Mouse (Mus musculus) gastrocnemius, postnatal 14 days (tissue): ENCODE measurements around the gene Slit3. TPM values are rescaled to one million over a fixed set of nuclear protein-coding genes. Genes with fewer than 3 reads are reported as not detected.
A peak's percentile ranks its signal among the peaks of the same experiment; 100 is the strongest.

Source experiments
- DNase-seq: peaks from one replicate; pipeline ENCODE4 v3.0.0; 2021; ENCODE audit warnings: mixed read lengths
- intact Hi-C: fragments of 180-260 bp; cut with DNase I; formaldehyde crosslinking; loops from one replicate; pipeline ENCODE4 v1.15.1; 2025; ENCODE audit warnings: low total_unique reads
- total RNA-seq, 2 experiments: library from RNA; stranded (reverse); gene quantifications; 2 replicates each; pipeline ENCODE4 v1.2.3; 2021

Gene Slit3
- total RNA-seq, 2 experiments from 2014 or later, result 11.0 to 12.1 TPM

DNA sequence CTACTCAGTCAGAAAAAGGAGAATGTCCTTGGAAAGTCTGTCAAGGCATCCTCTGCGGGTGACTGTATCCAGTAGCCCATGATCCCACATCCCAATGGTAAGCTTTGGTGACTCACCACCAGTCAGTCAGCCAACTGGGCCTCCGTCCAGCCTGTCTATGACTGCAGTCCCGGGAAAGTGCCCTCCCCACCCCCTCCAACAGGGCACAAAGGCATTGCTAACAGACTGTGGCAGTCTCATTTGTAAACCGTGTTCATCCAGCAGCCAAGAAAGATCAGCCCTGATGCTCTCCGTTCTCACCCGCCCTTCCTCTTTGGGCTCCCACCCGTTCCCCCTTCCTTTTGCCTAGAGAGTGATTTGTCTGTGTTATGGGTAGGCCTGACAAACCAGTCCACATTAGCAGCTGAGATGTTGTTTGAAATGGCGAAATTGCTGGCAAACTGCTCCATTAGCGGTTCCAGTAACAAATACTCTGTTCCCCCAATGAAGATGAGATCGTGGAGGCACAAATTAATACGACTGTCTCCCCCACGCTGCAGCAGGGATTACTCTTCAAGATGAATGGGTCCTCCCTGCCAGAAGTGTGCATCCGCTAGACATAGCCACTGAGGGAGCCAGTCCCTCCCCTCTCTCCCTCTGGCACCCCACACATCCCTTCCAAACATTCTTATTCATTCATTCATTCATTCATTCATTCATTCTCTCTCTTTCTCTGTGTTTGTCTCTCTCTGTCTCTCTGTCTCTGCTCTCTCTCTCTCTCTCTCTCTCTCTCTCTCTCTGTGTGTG lies 466.3 kb downstream of the Slit3 start:
- peak; percentile 72 for DNase-seq
- intact Hi-C loops, result no loop called here

DNA sequence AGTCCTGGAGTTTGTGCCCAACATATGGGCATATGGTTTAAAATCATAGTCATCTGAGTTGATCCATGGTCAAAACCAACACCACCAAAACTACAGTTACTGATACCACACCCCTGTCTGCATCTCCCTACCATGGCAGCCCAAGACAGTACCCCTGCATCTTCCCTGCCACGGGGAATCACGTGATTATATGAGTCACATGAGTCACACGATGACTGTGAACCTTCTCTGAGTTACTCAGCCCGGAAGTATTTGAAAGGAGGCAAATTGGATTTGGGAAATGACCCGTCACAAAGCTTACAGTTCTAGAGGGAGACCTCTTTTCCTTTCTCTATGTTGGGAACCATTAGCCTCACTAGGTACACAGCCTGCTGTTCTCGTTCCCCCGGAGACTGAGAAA lies 468.9 kb downstream of the Slit3 start:
- intact Hi-C loops, result no loop called here

DNA sequence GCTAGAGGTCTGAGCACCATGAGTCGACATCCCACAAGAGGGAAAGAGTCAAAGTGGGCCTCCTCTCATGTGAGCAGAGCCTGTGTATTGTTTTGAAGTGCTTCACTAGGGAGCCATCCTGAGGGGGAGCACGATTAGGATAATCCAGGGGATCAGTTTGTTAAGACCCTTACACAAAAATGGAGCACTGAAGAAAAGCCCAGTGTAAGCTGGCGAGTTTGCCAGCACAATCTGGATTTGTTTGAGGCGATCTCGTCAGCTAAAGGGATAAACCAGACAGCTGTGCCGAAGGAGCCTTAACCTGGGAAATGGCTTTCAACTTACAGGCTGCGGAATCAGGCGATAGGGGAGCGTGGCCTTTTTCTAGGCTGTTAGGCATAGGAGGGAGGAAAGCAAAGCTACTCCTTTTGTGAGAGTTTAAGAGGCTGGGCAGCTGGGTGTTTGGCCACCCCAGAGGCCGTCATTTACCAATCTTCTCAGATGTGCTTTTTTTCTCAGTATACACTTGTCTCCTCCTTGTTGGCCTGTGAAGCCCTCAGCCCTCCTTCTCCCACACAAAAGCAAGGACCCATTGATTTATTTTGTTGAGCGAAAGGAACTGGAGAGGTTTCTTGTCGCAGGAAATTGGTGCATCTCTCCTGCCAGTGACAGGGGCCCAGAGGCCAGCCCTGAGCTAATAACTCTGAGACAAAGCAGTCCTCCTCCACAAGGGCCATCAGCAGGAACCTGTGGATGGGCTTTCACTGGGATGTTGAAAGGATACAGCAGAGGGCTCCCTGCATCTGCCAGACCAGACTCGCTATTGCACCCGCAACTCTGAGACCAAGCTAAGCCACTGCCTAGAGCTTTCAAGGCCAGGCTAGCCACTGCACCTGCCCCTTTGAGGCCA lies 472.4 kb downstream of the Slit3 start:
- no peak for DNase-seq
- intact Hi-C loops, result no loop called here

More for the DNA sequence above, 468.9 kb downstream of the Slit3 start:
- DNase-seq, result no peak

DNA sequence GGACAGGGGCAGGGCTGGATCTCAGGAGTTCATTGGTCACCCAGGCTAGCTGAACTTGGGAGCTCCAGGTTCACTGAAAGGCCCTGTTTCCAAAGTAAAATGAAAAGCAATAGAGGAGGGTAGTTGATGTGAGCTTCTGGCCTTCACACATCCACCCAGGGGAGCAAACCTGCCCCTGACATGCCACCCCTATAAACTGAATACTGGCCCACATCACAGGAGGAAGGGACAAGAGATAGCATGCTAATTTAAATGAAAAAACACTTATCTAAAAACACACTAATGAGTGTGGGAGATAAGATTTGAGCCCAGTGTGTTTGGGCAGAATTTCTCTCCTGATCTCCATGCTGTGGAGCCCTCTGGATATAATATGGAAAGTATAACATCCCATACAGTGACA lies 475.0 kb downstream of the Slit3 start:
- no peak for DNase-seq
- intact Hi-C loops, result no loop called here

DNA sequence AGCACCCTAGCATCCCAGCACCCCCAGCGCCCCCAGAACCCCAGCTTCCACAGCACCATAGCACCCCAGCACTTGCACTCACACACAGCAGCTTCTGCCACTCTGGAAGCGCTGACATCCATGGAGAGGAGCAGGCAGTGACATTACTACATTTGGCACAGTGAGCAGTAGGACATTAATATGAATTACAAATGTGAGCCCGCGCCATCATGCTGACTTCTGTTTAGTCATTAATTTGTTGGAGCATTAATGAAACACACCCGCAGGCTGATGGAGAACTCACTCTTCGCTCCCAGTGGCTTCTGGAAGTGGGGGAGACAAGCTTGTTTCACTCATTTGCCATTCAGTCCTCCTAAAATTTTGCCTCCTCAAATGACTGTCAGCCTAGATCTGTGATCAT lies 476.9 kb downstream of the Slit3 start:
- DNase-seq, result no peak
- intact Hi-C loops, result no loop called here

DNA sequence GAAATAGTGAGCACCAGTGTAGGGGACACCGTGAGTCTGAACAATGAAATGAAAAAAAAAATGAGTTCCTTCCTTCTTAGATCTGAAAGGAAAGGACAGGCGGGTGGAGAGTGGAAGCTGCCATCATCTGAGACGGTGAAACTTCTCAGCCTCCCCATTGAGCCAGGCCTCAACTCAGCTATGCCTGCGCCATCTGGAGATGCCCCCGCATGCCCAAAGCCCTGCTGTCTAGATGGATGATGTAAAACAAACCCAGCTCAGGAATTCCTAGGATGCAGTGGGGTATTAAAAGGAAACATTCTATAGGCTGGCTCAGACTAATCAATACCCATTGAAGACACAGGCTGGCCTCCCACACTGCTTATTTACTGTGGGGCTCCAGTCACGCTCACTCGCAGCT lies 477.7 kb downstream of the Slit3 start:
- intact Hi-C loops, result no loop called here

DNA sequence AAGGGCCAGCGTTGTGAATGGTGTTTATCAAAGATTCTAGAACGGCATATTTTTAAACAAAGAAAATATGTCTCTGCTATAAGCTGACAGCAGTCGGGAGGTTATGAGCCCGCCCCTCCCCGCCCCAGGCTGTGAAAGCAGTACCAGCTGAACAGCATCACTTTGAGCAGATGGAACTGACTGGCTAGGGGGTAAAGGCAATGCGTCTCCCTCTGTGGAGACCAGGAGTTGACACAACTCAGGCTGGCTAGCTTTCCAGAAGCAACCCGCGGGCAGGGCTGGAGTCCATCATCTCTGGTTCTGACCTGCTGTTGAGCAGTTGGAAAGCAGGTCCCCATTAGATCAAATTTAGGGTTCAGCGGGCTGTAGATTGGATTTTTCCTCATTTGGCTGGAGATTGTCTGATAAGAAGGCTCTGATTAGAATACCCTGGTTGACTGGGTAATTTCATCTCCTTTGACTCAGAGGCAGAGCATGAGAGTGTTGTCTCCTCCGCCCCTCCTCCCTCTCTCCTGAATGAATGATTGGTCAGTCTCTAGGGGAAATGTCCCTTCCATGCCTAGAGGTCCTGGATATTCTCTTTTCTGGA lies 480.7 kb downstream of the Slit3 start:
- intact Hi-C loops, result no loop called here
- no peak for DNase-seq

More for the DNA sequence above, 477.7 kb downstream of the Slit3 start:
- no peak for DNase-seq

DNA sequence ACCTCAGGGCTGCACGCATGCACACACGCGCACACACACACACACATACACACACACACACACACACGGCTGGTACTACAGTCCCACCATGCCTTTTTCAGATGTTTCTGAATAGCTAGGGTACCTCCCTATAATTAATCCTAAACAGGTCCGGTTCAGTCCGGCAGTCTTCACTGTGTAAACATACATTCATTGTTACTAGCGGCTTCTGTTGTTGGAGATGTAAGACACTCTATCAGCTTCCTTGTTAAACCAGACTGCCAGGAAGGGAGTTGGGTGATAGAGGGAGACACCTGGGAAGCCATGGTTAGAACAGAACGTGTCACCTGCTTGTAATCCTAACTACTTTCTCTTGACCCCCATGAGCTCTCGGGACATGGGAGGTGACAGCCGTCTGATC lies 481.6 kb downstream of the Slit3 start:
- no peak for DNase-seq
- intact Hi-C loops, result no loop called here

DNA sequence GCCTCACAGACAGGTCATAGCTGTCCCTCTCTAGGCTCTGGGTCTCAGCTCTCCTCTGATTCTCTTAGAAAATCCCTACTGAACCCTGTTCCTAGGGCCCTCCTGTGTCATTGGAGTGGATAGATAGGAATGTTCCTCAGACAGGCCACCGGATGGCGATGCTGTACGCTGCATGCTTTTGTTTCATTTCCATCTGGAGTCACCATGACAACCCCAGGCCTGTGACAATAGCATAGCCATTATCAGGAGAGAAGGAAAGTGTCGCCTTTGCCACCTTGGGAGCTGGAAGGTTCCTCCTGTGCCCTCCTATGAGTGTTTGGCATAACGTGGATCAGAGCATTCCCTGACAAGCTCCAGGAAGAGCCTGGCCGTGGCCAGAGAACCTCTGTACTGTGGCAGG lies 482.9 kb downstream of the Slit3 start:
- no peak for DNase-seq
- intact Hi-C loops, result no loop called here

DNA sequence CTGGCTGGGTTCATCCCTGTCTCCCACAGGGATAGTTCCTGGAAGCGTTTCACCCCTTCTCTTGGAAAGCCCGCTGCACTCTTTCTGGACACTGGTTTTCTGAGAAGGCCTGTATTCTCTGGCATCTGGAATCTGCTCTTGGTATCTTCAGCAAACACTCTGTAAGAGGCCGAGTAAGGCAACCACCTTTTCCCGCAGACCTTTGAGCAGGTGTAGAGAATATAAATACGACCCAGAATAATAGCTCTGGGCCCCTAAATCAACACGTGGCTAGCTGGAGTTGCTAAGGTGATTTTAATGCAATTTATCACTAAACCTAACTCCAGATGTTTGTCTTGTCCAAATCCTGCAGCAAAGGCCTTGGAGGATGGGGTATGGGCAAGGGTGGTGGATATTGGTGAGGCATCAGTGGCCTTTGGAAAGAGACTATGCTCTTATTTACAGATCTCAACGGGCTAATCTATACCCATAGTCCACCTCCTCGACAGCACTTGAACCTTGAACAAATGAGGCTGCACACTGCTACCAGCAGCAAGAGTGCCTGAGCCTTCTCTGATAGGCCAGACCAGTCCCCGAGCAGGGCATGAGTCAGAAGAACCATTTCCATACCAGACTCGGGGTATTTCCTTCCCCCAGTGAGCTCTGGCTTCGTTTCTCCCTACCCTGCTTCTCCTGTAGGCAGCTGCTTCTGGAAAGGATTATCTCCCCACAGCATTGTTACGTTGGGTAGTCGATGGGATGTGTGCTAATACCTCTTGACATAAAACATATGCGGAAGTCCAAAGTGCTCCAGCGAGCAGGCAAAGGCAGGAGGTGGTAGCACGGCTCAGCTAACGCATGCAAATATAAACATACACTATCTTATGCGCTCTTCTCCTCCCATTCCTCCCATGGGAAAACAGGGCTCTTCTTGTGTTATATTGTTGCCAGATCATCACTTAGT lies 484.1 kb downstream of the Slit3 start:
- DNase-seq, result no peak
- intact Hi-C loops, result no loop called here

DNA sequence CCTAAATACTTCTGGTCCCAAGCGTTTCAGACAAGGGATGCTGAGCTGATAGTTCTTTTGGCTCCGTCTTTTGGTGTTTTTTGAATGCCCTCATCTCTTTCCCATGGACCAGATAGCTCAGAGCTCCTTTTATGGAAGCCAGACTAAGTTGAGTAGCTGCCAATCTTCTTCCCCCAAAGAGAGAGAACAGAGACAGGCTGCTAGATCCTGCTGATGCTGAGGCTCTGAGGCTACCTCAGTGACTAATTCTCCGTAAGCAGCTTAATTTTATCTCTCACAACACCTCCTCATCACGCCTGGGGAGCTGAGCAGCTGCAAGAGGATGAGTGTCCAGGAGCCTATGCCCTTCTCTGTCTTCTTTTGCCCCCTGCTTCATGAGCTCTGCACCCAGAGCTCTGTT lies 486.2 kb downstream of the Slit3 start:
- no peak for DNase-seq
- intact Hi-C loops, result no loop called here

DNA sequence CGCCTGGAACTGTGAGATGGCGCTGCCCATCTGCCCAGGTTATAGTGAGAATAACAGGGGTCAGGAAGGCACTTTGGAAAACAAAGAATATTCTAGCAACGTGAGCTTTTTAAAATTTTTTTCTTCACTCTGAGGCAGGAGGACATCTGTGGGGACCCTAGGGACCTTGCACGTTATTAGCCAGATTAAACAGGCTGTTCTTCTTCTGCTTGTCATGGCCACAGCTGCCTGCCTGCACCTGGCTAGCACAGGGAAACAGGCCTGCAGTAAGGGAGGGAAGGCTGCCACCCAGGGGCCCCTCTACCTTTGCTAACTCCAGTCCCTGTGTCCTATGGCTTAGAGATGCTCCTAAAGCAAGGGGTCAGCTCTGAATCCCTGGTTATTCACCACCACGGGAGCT lies 487.8 kb downstream of the Slit3 start:
- no peak for DNase-seq
- intact Hi-C loops, result no loop called here

DNA sequence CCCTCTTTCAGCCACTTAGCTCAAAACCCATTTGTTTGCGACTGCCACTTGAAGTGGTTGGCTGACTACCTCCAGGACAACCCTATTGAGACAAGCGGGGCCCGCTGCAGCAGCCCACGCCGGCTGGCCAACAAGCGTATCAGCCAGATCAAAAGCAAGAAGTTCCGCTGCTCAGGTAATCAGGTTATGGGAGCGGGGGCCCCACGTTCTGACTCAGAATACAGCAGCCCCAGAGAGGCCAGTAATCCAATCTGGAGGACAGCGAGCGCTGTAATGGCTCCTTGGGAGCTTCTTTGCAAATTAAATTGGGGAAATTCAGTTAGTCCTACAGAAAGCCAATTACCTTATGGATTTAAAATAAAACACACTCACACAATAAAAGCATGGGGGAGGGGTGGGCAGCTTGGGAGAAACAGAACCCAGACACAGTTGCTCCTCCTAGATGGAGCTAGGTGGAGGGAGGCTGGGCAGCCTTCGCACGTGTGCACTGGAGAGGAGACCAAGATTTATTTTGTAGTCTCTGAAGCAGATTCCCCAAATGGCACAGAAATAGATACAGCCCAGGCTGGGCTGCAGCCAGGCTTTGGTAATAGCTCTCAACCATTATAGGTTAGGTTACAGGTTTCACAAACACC lies 491.4 kb downstream of the Slit3 start:
- intact Hi-C loops, result no loop called here
- DNase-seq, result no peak

DNA sequence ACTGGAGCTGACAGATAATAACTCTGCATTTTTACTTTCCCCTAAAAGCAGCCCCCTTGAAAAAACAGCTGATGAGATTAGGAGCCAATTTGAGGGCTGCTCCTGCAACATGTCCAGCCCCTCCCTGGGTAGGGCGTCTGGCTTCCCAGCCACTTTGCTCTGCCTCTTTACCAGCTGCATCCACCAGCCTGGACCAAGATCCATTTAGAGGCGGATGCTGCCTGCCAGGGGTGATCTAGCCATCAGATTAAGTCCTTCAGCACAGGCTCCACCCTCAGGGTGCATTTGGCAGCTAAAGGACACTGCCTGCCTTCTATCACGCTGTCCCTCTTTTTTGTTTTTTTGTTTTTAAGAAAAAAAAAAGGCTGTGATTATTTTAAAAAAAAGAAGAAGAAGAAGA lies 493.5 kb downstream of the Slit3 start:
- no peak for DNase-seq
- intact Hi-C loops, result no loop called here

DNA sequence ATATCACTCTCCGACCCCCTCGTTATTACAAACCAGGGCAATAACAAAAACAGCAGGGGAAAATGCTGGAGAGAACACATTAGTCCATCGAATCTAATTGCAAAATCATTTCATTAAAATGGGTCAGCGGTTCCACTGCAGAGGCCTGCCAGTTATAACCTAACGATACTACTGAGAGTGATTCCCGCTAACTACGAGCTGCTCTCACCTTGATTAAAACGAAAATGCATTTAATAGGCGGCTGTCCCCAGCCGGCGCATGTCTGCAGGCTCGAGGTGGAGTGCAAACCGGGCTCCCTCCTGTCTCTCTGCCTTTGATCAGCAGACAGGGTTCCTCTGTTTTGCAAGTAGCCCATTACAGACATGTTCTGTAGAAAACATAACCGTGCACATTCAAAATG lies 498.4 kb downstream of the Slit3 start:
- DNase-seq, result no peak
- intact Hi-C loops, result no loop called here

DNA sequence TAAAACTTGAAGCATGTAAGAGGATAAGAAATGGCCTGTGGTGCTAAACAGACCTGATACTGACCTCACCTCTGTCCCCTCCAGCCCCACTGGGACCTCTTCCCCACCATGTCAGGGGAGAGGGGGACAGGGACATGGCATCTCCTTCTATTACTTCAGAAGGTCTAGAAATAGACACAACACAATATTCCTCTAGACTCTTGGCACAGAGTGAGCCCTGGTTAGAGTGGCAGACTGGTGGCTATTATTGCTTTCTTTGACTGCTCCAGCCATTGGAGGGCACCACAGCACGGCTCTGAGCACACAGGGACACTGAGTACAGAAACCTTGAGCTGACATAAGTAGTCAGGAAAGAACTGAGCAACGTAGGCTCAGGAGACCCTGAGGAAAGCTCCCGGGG lies 501.7 kb downstream of the Slit3 start:
- DNase-seq, result no peak
- intact Hi-C loops, result no loop called here

DNA sequence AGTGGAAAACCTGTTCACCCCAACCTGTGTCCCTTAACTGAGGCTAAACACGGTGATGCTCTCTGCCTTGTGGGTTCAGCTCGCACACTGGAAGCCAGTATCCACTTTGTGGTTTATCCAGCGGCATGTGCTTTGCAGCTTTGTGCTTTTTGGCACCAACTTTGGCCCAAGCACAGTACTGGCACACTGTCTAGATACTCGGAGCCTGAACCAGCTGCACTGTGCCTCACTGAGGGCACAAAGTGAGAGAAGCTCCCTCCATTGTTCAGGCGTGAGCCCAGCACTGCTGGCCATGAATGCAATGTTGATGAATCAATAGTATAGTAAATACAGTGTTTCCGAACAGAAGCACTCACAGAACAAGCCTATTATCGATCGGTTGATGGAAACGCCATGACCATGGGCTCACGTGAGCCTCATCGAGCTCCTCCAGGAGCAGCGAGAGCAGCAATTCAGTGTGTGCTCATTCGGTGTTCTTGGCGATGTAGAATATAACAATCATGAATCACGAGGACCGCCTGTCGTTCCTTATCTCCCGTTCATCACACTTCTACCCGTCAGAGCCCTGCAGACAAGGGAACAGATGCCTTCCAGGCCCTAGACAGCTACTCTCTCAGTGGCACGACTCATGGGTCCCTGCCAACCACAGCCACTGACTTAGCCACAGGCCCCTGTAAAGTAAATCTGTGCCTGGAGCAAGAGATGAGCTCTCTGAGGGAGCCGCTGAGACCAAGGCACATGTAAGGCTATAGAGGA lies 503.7 kb downstream of the Slit3 start:
- no peak for DNase-seq
- intact Hi-C loops, result no loop called here

DNA sequence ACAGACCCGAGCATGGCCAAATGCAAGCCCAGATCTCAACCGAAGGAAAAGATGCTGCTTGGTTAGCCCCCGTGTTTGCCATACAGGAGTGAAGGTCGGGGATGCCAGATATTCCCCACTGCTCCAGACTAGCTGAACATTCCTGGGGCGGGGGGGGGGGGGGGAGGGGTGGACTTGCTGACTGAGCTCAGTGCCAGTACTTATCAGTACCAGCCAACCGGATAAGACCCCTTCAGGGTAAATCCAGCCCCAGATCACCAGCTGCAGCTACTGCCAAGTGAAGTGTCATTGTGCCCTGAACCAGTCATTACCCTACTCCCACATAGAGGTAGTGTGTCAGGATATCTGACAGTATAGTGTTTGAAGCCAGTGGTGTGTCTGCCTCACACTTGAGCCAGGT lies 504.6 kb downstream of the Slit3 start:
- intact Hi-C loops, result no loop called here
- no peak for DNase-seq
